Mouse (Mus musculus): ENCODE results near the gene Inpp5e. TPM values are rescaled to one million over a fixed set of nuclear protein-coding genes. Genes with fewer than 3 reads are reported as not detected.

Inpp5e gene
- polyA plus RNA-seq, 1 experiment from 2014 or later, result 6.3 TPM

DNA sequence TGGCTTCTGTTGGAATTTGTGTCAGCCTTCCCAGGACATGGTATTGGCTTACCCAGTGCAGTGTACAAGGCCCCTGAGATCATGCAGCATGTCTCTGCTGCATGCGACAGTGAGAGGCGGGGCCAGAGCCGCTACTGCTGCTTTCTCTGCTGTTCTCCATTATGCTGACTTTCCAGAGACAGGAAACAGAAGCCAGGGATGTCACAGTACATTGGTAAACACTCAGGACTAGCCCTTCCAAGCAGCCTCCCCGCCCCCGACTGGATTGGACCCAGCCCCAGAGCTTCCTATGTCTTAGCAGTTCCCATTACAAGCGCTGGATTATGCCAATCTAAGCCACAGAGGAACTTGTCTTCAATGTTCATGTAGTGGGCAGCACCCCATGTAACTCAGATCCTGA lies 60.8 kb downstream of the Inpp5e start:
- Histone ChIP-seq H3K4me3 (replicated peaks) (no peak overlapping the region), H3K9ac (no peak overlapping the region), H3K4me2 (no peak overlapping the region), H3K9me3 (replicated peaks) (no peaks in the 10 kb centered on the region), H3K4me1 (replicated peaks) (peaks cover 30% of the 10 kb centered on the region), H3K27ac (peak overlapping the region; percentile 1; the same call in 1 of the 2 replicates), H3K36me3 (peaks cover 21% of the 10 kb centered on the region; the same call in 1 of the 2 replicates), H3K27me3 (no peaks in the 10 kb centered on the region)
- 62% methylated on average over 6 of the region's 6 CpGs for WGBS (ENCODE audit: insufficient replicate concordance)
- ATAC-seq (ENCODE audit: low read depth) (no peak), DNase-seq (no peak)

Other genes with a start within 250 kb of the Inpp5e start
- not detected in 2 replicates for gene Lhx3, start 200.9 kb downstream of the Inpp5e start, polyA plus RNA-seq (2015; fragmentation: Nextera tagmentation; extraction: Ambion mirVana)
- gene Qsox2, start 171.7 kb downstream of the Inpp5e start, polyA plus RNA-seq (2015; fragmentation: Nextera tagmentation; extraction: Ambion mirVana), result 5.7 and 7.7 TPM in 2 replicates
- gene Ccdc187, start 114.6 kb downstream of the Inpp5e start, polyA plus RNA-seq (2015; fragmentation: Nextera tagmentation; extraction: Ambion mirVana), result 0.02 and 0.03 TPM in 2 replicates
- 3.4 TPM in 2 replicates for gene Gpsm1, start 93.7 kb downstream of the Inpp5e start, polyA plus RNA-seq (2015; fragmentation: Nextera tagmentation; extraction: Ambion mirVana)
- gene Dnlz, start 57.1 kb downstream of the Inpp5e start, polyA plus RNA-seq (2015; fragmentation: Nextera tagmentation; extraction: Ambion mirVana), result 10.0 and 11.2 TPM in 2 replicates
- gene Card9, start 48.3 kb downstream of the Inpp5e start, polyA plus RNA-seq (2015; fragmentation: Nextera tagmentation; extraction: Ambion mirVana), result 1.2 and 1.5 TPM in 2 replicates
- gene Snapc4, start 28.6 kb downstream of the Inpp5e start, polyA plus RNA-seq (2015; fragmentation: Nextera tagmentation; extraction: Ambion mirVana), result 10.5 and 12.6 TPM in 2 replicates
- gene Entr1, start 19.9 kb downstream of the Inpp5e start, polyA plus RNA-seq (2015; fragmentation: Nextera tagmentation; extraction: Ambion mirVana), result 47.6 and 52.4 TPM in 2 replicates
- gene Pmpca, start 19.9 kb downstream of the Inpp5e start, polyA plus RNA-seq (2015; fragmentation: Nextera tagmentation; extraction: Ambion mirVana), result 81.5 and 93.2 TPM in 2 replicates
- 6.9 and 8.5 TPM in 2 replicates for gene Sec16a, start 36.0 kb upstream of the Inpp5e start, polyA plus RNA-seq (2015; fragmentation: Nextera tagmentation; extraction: Ambion mirVana)
- gene Notch1, start 107.5 kb upstream of the Inpp5e start, polyA plus RNA-seq (2015; fragmentation: Nextera tagmentation; extraction: Ambion mirVana), result 1.5 and 1.6 TPM in 2 replicates
- 69.4 and 79.4 TPM in 2 replicates for gene Egfl7, start 170.8 kb upstream of the Inpp5e start, polyA plus RNA-seq (2015; fragmentation: Nextera tagmentation; extraction: Ambion mirVana)
- gene Gm20532, start 177.4 kb upstream of the Inpp5e start, polyA plus RNA-seq (2015; fragmentation: Nextera tagmentation; extraction: Ambion mirVana), result not detected in 2 replicates
- 30.9 and 32.7 TPM in 2 replicates for gene Agpat2, start 195.2 kb upstream of the Inpp5e start, polyA plus RNA-seq (2015; fragmentation: Nextera tagmentation; extraction: Ambion mirVana)
- 2.1 and 2.3 TPM in 2 replicates for gene Fam69b, start 219.3 kb upstream of the Inpp5e start, polyA plus RNA-seq (2015; fragmentation: Nextera tagmentation; extraction: Ambion mirVana)